Comparison of ENCODE assay signal across 29 mouse cellular contexts in the genomic region with DNA sequence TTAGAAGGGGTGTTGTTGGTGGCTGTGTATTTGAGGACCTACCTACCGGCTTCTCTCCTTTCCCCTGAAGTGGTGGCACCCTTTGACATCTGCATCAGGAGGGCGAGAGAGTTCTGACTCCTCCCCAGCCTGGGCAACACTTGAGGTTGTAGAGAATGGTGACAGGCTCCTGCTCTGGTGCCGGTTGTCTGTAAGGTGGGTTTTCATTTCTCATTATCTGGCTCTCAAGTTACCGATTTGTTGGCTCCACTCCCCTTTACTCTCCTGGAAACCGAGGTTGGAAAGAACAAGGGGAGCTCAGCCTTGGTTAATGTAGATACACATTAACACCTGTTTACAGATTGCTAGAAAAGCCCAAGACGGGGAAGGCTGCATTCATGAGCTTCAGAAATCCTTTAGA. TPM values are rescaled to one million over a fixed set of nuclear protein-coding genes. Genes with fewer than 3 reads are reported as not detected.
A peak's percentile ranks its signal among the peaks of the same experiment; 100 is the strongest.
DNase-seq lines count a peak whose midpoint lies in the region; ATAC-seq lines count a peak whose summit lies in the region.
"Had no signal": no experiment of that assay in that cellular context is flagged by ENCODE, and none has a peak within 500 bp of the region (broad histone marks: within the 10 kb centered on the region; RNA-seq: fewer than 3 reads in every experiment).

No protein-coding gene starts in this region.

- no peak for DNase-seq in forebrain, embryonic 10.5 days (ENCODE audit: extremely low spot score, low spot score)
- DNase-seq in thymus, postnatal 0 days (ENCODE audit: low spot score) = peak; percentile 2
- no peak for DNase-seq in thymus, postnatal 25 days
- peak; percentile 68 for DNase-seq in kidney, postnatal 14 days
- DNase-seq in layer of hippocampus, adult 18-20 months (ENCODE audit: low spot score in 2 of 2) = no peak
- DNase-seq: adrenal gland, adult 8-10 months; cerebellum, adult 8-10 months; cerebellum, postnatal 25 days; forebrain, postnatal 0 days; gastrocnemius, postnatal 10 days; heart, postnatal 36 days; left cerebral cortex, postnatal 4 days; liver, postnatal 0 days; lung, postnatal 36 days; right cerebral cortex, postnatal 25 days; thymus, postnatal 14 days had no signal

- no peak overlapping the region for H3K4me3 ChIP-seq in forebrain, embryonic 10.5 days
- no peak overlapping the region for H3K4me3 ChIP-seq in forebrain, embryonic 16.5 days (replicated peaks; ENCODE audit: low read length)
- H3K4me3 ChIP-seq in hindbrain, embryonic 12.5 days = no peak overlapping the region
- H3K4me3 ChIP-seq: embryonic facial prominence, embryonic 10.5 days; embryonic facial prominence, embryonic 15.5 days; hindbrain, embryonic 13.5 days; layer of hippocampus, adult 2 months; liver, embryonic 12.5 days; midbrain, embryonic 12.5 days; stomach, embryonic 15.5 days had no signal

- ATAC-seq in forebrain, embryonic 16.5 days = no peak
- no peak for ATAC-seq in cerebellum, adult (ENCODE audit: insufficient number of reproducible peaks, low FRiP score, low TSS enrichment)
- no peak for ATAC-seq in hindbrain, embryonic 12.5 days (ENCODE audit: low FRiP score)
- ATAC-seq: intestine, embryonic 16.5 days; liver, embryonic 12.5 days; liver, postnatal 0 days had no signal

- H3K9me3 ChIP-seq in forebrain, embryonic 10.5 days = no peaks in the 10 kb centered on the region
- no peaks in the 10 kb centered on the region for H3K9me3 ChIP-seq in forebrain, embryonic 16.5 days (ENCODE audit: control insufficient read depth, low read length)
- H3K9me3 ChIP-seq in hindbrain, embryonic 12.5 days (replicated peaks) = no peaks in the 10 kb centered on the region
- H3K9me3 ChIP-seq: embryonic facial prominence, embryonic 10.5 days; embryonic facial prominence, embryonic 15.5 days; hindbrain, embryonic 13.5 days; liver, embryonic 12.5 days; midbrain, embryonic 12.5 days; stomach, embryonic 15.5 days had no signal

- H3K4me2 ChIP-seq in forebrain, embryonic 16.5 days (ENCODE audit: low read length) = no peak overlapping the region
- no peak overlapping the region for H3K4me2 ChIP-seq in hindbrain, embryonic 12.5 days (replicated peaks)
- H3K4me2 ChIP-seq: embryonic facial prominence, embryonic 15.5 days; heart, embryonic 11.5 days; hindbrain, embryonic 13.5 days; liver, embryonic 12.5 days; midbrain, embryonic 12.5 days; stomach, embryonic 15.5 days had no signal

- 78% methylated on average over 6 of the region's 6 CpGs for WGBS in forebrain, embryonic 10.5 days
- 56% methylated on average over 6 of the region's 6 CpGs for WGBS in forebrain, embryonic 16.5 days
- 69% methylated on average over 6 of the region's 6 CpGs for WGBS in hindbrain, embryonic 12.5 days

- peaks cover 53% of the 10 kb centered on the region for H3K4me1 ChIP-seq in forebrain, embryonic 10.5 days
- peaks cover 10% of the 10 kb centered on the region; the same call in 1 of the 2 replicates for H3K4me1 ChIP-seq in forebrain, embryonic 16.5 days (replicated peaks; ENCODE audit: control insufficient read depth, insufficient read depth, low read length)
- H3K4me1 ChIP-seq in hindbrain, embryonic 12.5 days = peaks cover 7% of the 10 kb centered on the region
- H3K4me1 ChIP-seq: embryonic facial prominence, embryonic 15.5 days; stomach, embryonic 15.5 days had no signal

- H3K27me3 ChIP-seq in forebrain, embryonic 10.5 days (ENCODE audit: poor library complexity, severe bottlenecking) = no peaks in the 10 kb centered on the region
- H3K27me3 ChIP-seq in forebrain, embryonic 16.5 days (replicated peaks; ENCODE audit: control insufficient read depth, insufficient read depth, low read length) = no peaks in the 10 kb centered on the region
- no peaks in the 10 kb centered on the region for H3K27me3 ChIP-seq in hindbrain, embryonic 12.5 days
- H3K27me3 ChIP-seq: CH12.LX; embryonic facial prominence, embryonic 15.5 days; hindbrain, embryonic 13.5 days; midbrain, embryonic 12.5 days; stomach, embryonic 15.5 days had no signal

- peak overlapping the region; percentile 37; the same call in 1 of the 2 replicates for H3K27ac ChIP-seq in forebrain, embryonic 10.5 days
- H3K27ac ChIP-seq in forebrain, embryonic 16.5 days (ENCODE audit: low read length) = no peak overlapping the region
- no peak overlapping the region for H3K27ac ChIP-seq in hindbrain, embryonic 12.5 days
- H3K27ac ChIP-seq: embryonic facial prominence, embryonic 10.5 days; embryonic facial prominence, embryonic 15.5 days; hindbrain, embryonic 13.5 days; layer of hippocampus, adult 2 months; liver, embryonic 12.5 days; midbrain, embryonic 12.5 days; stomach, embryonic 15.5 days had no signal

- H3K9ac ChIP-seq in forebrain, embryonic 16.5 days (replicated peaks; ENCODE audit: low read depth, low read length) = no peak overlapping the region
- no peak overlapping the region for H3K9ac ChIP-seq in hindbrain, embryonic 12.5 days
- H3K9ac ChIP-seq: embryonic facial prominence, embryonic 15.5 days; forebrain, postnatal 0 days; hindbrain, embryonic 13.5 days; liver, embryonic 12.5 days; liver, postnatal 0 days; midbrain, embryonic 12.5 days; stomach, embryonic 15.5 days had no signal

- peaks cover 62% of the 10 kb centered on the region for H3K36me3 ChIP-seq in forebrain, embryonic 10.5 days (replicated peaks)
- H3K36me3 ChIP-seq in forebrain, embryonic 16.5 days (ENCODE audit: control insufficient read depth, insufficient read depth) = no peaks in the 10 kb centered on the region
- no peaks in the 10 kb centered on the region for H3K36me3 ChIP-seq in hindbrain, embryonic 12.5 days
- H3K36me3 ChIP-seq: embryonic facial prominence, embryonic 15.5 days; hindbrain, embryonic 13.5 days; stomach, embryonic 15.5 days had no signal

RNA-seq across cellular contexts. Expression of gene Spata13, which starts 31.5 kb away (rescaled TPM):
- 97.0 and 102 TPM in 2 replicates for polyA plus RNA-seq in forebrain, embryonic 10.5 days (2016; fragmentation: Nextera tagmentation; extraction: Ambion mirVana)
- polyA plus RNA-seq in forebrain, embryonic 16.5 days (2015; fragmentation: Nextera tagmentation; extraction: Ambion mirVana) = 41.4 and 41.8 TPM in 2 replicates
- 48.9 and 50.4 TPM in 2 replicates for polyA plus RNA-seq in thymus, postnatal 0 days (2015; fragmentation: Nextera tagmentation; extraction: Ambion mirVana)
- 10 to 100 TPM; 23.6 to 28.3 TPM for total RNA-seq in layer of hippocampus, adult 18-20 months (2021)
- polyA plus RNA-seq in hindbrain, embryonic 12.5 days (2016; fragmentation: Nextera tagmentation; extraction: Ambion mirVana) = 53.7 and 63.2 TPM in 2 replicates

Comparison
In these comparisons a context has a peak if more than half of its experiments do, and no peak if none do; other contexts are left out.
1. DNase-seq: peak in thymus, postnatal 0 days (single experiment) and kidney, postnatal 14 days (single experiment); none in forebrain, embryonic 10.5 days (single experiment), thymus, postnatal 25 days (single experiment) and layer of hippocampus, adult 18-20 months (0 of 2).